Mouse (Mus musculus): ENCODE measurements around the gene Prkce. TPM values are rescaled to one million over a fixed set of nuclear protein-coding genes. Genes with fewer than 3 reads are reported as not detected.

Gene Prkce
- polyA plus RNA-seq, 1 experiment: 5.0 TPM

DNA sequence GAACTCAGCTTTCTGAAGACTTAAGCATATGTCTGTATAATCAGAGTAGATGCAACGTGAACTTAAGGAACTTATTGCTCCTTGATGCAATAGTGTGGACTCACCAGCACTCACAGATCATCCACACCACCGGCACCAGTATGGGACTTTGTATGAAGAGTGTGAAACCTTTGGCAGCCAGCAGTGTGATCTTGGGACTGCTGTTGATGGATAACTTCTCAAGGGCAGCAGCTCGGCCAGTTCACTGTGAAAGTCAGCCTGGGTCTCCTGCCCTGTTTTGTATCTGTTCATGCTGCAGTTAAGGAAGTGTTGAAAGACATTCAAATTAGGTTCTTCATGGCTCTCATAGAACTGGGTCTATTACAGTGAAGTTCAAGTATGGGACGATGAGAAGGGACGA is 230.1 kb downstream of the Prkce start:
- no peak for TF ChIP-seq GATA1 (IDR thresholded peaks at IDR 0.05; ENCODE audit: low read length)

DNA sequence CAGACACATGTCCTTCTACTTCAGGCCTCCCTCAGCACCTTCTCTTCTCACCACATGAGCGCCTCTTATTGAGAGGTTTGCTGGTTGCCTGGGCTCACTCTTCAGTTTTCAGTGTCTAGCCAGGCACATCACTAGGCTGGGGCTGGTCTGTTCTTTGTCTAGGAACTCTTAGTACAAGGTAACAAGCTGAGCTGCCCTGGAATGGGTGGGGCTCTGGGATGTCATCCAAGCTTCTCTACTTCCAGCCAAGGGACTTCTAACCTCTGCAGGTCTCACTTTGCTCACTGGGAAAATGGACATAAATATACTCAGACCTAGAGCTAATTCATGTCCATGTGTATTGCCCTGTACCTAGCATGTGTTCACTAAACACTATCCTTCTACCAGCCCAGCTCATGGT is 230.6 kb downstream of the Prkce start:
- TF ChIP-seq GATA1 (IDR thresholded peaks at IDR 0.05; ENCODE audit: low read length): no peak

GRCm38 (mm10) chr17:86400032-86400431 is 232.4 kb downstream of the Prkce start:
- TF ChIP-seq GATA1 (IDR thresholded peaks at IDR 0.05; ENCODE audit: low read length): no peak

- TF ChIP-seq GATA1 (IDR thresholded peaks at IDR 0.05; ENCODE audit: low read length): no peak
These were observed 237.4 kb downstream of the Prkce start for GRCm38 (mm10) chr17:86404795-86405501.

DNA sequence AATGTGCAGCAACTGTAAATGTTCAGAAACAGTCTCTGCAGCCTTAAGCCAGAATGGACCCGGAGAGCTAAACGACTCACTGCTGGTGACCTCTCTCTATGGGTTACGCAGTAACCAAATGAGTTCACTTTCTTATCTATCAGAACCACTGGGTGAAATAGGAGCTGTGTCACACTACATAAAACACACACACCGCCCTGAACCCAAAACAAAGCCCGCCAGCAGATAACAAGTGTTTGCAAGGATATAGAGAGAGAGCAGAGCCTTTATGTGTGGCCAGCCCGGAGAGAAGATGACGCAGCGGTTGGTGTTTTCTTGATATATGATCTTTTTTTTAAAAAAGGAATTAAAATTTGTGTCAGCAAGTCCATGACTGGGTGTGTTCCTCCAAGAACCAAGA is 238.1 kb downstream of the Prkce start:
- no peak for TF ChIP-seq GATA1 (IDR thresholded peaks at IDR 0.05; ENCODE audit: low read length)

DNA sequence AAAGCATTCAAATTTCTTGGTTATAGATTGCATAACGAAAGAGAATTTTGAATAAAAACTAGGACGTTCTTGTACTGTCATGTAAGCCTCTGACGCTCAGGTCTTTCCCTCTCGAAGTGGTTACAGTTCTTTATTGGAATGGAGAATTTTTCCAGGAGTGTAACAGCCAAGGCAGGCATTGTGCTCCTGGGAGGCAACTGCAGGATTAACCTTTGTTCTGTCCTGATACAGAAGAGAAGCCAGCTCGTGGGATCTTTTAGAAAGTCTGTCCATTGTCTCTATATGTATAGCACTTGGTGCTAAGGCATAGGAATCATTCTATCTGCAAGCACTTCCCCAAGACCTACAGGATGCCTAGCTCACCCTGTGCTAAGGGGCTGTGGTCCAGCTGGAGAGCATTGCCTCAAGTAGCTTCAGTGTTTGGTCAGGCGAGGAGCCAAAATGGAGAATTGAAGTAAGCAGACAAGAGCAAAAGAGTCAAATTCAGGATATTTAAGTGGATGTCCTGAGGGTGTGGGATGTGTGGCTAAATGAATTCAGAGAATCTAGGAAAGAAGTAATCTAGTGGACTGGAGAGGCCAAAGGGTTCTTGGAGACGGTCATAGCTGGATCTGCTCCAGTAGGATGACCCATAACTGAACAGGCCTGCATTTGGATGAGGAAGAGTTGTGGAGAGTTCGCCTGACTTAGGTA is 240.5 kb downstream of the Prkce start:
- TF ChIP-seq GATA1 (IDR thresholded peaks at IDR 0.05; ENCODE audit: low read length): no peak

- TF ChIP-seq GATA1 (IDR thresholded peaks at IDR 0.05; ENCODE audit: low read length): no peak
These were observed 241.0 kb downstream of the Prkce start for GRCm38 (mm10) chr17:86408614-86409006.

- TF ChIP-seq GATA1 (IDR thresholded peaks at IDR 0.05; ENCODE audit: low read length): no peak
These were observed 241.9 kb downstream of the Prkce start for GRCm38 (mm10) chr17:86409485-86409884.

DNA sequence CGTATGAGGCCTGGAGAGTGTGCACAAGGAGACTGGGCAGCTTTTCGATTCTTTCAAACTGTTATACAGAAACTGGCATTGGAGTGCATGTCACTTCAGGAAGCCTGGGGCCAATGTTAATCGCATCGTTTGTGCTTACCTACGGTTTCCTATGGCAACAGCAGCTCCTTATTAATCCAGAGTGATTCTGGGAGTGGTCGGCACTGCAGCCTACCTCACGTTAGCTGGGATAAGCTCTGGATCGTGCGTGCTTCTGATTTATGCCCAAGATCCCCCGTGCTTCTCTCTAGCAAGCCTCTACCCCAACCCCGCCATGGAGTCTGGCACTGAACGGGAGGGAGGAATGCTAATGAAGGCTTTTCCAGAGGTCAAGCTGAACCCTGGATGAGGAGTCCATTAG is 242.9 kb downstream of the Prkce start:
- TF ChIP-seq GATA1 (IDR thresholded peaks at IDR 0.05; ENCODE audit: low read length): no peak

- no peak for TF ChIP-seq GATA1 (IDR thresholded peaks at IDR 0.05; ENCODE audit: low read length)
These were observed 244.6 kb downstream of the Prkce start for GRCm38 (mm10) chr17:86412141-86412540.

- no peak for TF ChIP-seq GATA1 (IDR thresholded peaks at IDR 0.05; ENCODE audit: low read length)
These were observed 247.0 kb downstream of the Prkce start for GRCm38 (mm10) chr17:86414608-86415007.

DNA sequence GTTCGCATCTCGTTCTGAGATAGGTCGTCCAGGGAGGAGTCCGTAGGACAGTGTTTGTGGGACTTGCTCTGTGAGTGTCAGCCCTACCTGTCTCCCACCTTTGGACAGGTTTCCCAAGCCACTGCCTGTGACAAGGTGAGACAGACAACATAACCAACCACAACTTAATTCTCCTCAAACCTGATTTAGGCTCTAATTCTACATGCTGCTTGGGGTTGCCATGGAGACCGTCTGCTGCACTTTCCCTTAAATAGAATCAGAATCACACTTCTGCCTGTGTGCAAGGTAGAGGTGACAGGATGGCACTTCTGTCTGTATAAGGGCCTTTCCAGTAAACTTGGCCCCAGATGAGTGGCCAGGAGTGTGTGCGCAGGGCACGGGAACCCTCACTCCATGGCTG is 248.4 kb downstream of the Prkce start:
- TF ChIP-seq GATA1 (IDR thresholded peaks at IDR 0.05; ENCODE audit: low read length): no peak

DNA sequence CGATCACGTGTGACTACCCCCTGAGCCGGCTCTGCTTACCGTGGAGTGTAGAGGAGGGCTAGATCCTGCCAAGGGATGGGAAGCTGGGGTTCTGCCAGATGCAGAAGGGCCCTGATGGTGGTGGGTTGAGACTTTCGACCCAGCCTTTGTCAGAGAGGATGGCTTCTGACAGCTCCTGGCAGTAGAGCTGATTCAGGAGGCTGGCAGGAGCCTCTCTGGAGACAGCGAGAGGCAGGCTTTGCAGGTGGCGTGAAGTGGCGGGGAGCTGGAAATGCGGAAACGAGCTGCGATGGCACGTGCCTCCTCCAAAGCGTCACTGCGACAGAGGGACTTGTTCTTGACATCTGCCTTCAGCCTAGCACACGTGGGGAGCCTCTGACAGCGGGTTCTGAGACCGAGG is 250.7 kb downstream of the Prkce start:
- TF ChIP-seq GATA1 (IDR thresholded peaks at IDR 0.05; ENCODE audit: low read length): no peak

DNA sequence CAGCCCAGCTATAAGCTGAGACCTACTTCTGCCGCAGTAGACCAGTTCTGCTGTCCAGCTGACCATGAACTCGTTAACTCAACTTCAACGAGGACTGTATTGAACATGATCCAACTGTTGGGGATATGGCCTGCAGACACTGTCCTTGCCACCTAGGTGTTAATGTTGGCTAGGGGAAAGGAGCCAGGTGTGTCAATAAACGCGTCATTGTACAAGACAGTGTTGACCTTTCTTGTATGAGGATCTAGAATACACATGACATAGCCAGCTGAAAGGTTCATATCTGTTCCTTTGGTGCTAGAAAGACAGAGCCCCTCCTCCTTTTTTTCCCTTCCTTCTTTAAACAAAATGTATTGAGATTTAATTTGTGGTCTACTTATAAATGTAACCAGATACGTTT is 251.6 kb downstream of the Prkce start:
- TF ChIP-seq GATA1 (IDR thresholded peaks at IDR 0.05; ENCODE audit: low read length): no peak

- no peak for TF ChIP-seq GATA1 (IDR thresholded peaks at IDR 0.05; ENCODE audit: low read length)
These were observed 253.2 kb downstream of the Prkce start for GRCm38 (mm10) chr17:86420646-86421338.

GRCm38 (mm10) chr17:86422023-86422422 is 254.4 kb downstream of the Prkce start:
- TF ChIP-seq GATA1 (IDR thresholded peaks at IDR 0.05; ENCODE audit: low read length): no peak

GRCm38 (mm10) chr17:86429877-86430276 is 262.3 kb downstream of the Prkce start:
- no peak for TF ChIP-seq GATA1 (IDR thresholded peaks at IDR 0.05; ENCODE audit: low read length)
